Mouse (Mus musculus) liver, adult 2 months (tissue): ENCODE data around the gene Kif1c. TPM values are rescaled to one million over a fixed set of nuclear protein-coding genes. Genes with fewer than 3 reads are reported as not detected.
"Not testable (repeated sequence)": the region's sequence is repeated elsewhere in the genome, so short reads cannot be mapped to it uniquely, and the experiment has no call there.

Experiments used
- DNase-seq: peaks from one replicate; pipeline ENCODE4 v3.0.0-alpha.2; 2011; ENCODE audit warnings: low read depth, low spot score; ENCODE audit errors: extremely low read depth
- H3K27ac ChIP-seq: fragments of 200-500 bp; replicated peaks from 2 replicates; pipeline ENCODE4 v1.5.1; 2012; ENCODE audit warnings: low read depth, mild to moderate bottlenecking, control low read depth, inconsistent platforms, low read length; ENCODE audit not compliant: insufficient read depth
- H3K27me3 ChIP-seq: fragments of 200-500 bp; 2 replicates; pipeline ENCODE4 v1.6.1; 2012; ENCODE audit warnings: mild to moderate bottlenecking, moderate library complexity, low read length, inconsistent platforms; ENCODE audit not compliant: control insufficient read depth, insufficient read depth
- H3K36me3 ChIP-seq: fragments of 200-500 bp; 2 replicates; pipeline ENCODE4 v1.6.1; 2012; ENCODE audit warnings: low read length, inconsistent platforms; ENCODE audit not compliant: control insufficient read depth, insufficient read depth
- H3K4me1 ChIP-seq: fragments of 200-500 bp; 2 replicates; pipeline ENCODE4 v1.6.1; 2011; ENCODE audit warnings: low read length; ENCODE audit not compliant: control insufficient read depth, insufficient read depth
- H3K4me3 ChIP-seq: fragments of 200-500 bp; 2 replicates; pipeline ENCODE4 v1.5.1; 2011; ENCODE audit warnings: low read depth, mild to moderate bottlenecking, control low read depth, low read length, moderate library complexity; ENCODE audit not compliant: insufficient read depth
- H3K79me2 ChIP-seq: fragments of 200-500 bp; 2 replicates; pipeline ENCODE4 v1.6.1; 2012; ENCODE audit warnings: inconsistent platforms, mild to moderate bottlenecking, low read length, moderate library complexity; ENCODE audit not compliant: control insufficient read depth, insufficient read depth
- H3K9ac ChIP-seq: fragments of 200-500 bp; 2 replicates; pipeline ENCODE4 v1.6.1; 2012; ENCODE audit warnings: low read depth, mild to moderate bottlenecking, control low read depth, inconsistent platforms, low read length
- CTCF ChIP-seq: fragments of 200-500 bp; IDR thresholded peaks from 2 replicates; pipeline ENCODE4 v1.5.1; 2011; ENCODE audit warnings: low read depth, low read length, control low read depth
- POLR2A ChIP-seq: fragments of 200-500 bp; IDR thresholded peaks from 2 replicates; pipeline ENCODE4 v1.6.1; 2011; ENCODE audit warnings: low read length, control low read depth; ENCODE audit not compliant: insufficient read depth; ENCODE audit errors: extremely low read depth
- WGBS: fragments of 180-500 bp; shearing (Covaris S2); methylation state at CpG from one replicate; pipeline ENCODE4 v1.1.7; 2018; 5-methylcytosine and 5-hydroxymethylcytosine counted together
- polyA plus RNA-seq: library from polyadenylated mRNA; depleted of rRNA; stranded (reverse); fragments of >200 nt; gene quantifications from 2 replicates; pipeline ENCODE4 v1.2.3, GENCODE M21; 2012; rRNA removed
- total RNA-seq: library from RNA; depleted of rRNA; stranded (reverse); fragments of >200 nt; gene quantifications from 2 replicates; pipeline ENCODE4 v1.2.3, GENCODE M21; 2014; rRNA removed

Gene Kif1c
- total and polyA plus RNA-seq, 2 experiments, result 50.8 to 75.6 TPM

DNA sequence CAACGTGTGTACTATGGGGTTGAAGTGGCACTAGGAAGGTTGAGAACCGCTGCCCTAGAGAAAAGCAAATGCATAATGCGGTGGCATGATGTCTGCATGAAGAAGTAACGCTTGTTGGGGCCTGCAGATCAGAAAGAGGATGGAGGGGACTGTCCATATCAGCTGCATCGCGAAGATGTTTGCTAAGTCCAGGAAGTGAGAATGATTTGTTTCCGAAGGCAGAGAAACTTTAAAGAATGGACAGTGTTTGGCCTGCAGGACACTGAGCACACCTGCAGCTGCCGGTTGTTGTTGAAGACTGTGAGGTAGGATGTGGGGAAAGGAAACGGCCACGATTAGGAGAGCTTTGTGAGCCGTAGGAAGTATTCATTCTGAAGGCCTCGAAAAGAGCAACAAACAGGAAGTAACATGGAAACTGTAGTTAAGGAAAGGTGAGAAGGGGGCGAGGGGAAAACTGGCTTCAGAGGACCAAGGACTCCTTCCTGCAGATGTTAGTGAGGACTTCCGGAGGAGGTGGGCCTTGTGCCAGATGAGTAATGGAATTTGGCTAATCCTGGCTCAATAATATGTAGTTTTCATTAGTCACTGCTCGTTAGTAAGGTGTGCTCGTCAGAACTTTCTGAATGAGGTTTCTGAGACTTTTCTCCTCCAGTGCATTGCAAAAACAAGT lies 65.6 kb downstream of the Kif1c start:
- Histone ChIP-seq H3K4me1 (peaks cover 10% of the 10 kb centered on the region; the same call in 1 of the 2 replicates), H3K79me2 (peaks cover 7% of the 10 kb centered on the region; the same call in 1 of the 2 replicates), H3K27ac (no peak overlapping the region), H3K4me3 (no peak overlapping the region), H3K27me3 (no peaks in the 10 kb centered on the region), H3K36me3 (no peaks in the 10 kb centered on the region), H3K9ac (no peak overlapping the region)
- TF ChIP-seq POLR2A, result no peak
- TF ChIP-seq CTCF, result no peak
- no peak for DNase-seq
- 71% methylated on average over 16 of the region's 16 CpGs for WGBS

DNA sequence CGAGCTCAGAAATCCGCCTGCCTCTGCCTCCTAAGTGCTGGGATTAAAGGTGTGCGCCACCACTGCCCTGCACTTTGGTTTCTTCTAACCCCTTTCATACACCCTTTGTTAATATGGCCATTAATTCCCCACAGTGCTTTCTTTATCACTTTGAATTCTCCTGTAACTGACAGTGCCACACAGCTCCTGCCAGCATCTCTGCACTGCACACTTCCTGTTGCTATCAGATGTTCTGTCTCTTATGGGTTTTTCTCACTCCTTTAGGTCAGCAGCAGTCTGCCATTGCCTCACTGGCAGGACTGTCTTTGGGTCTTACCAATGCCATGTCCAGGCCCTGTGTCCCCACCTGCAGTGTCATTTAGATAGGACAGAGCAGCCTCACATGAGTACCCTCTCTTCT lies 70.5 kb downstream of the Kif1c start:
- no peak for DNase-seq
- H3K79me2 ChIP-seq, result peaks cover 4% of the 10 kb centered on the region; the same call in 1 of the 2 replicates
- H3K9ac ChIP-seq, result no peak overlapping the region
- peaks cover 3% of the 10 kb centered on the region; the same call in 1 of the 2 replicates for H3K4me1 ChIP-seq
- H3K27ac ChIP-seq, result no peak overlapping the region
- no peak for TF ChIP-seq CTCF
- TF ChIP-seq POLR2A, result no peak
- H3K36me3 ChIP-seq, result peaks cover 6% of the 10 kb centered on the region; the same call in 1 of the 2 replicates
- no peaks in the 10 kb centered on the region for H3K27me3 ChIP-seq
- no peak overlapping the region for H3K4me3 ChIP-seq
- 97% methylated on average over 3 of the region's 3 CpGs for WGBS

DNA sequence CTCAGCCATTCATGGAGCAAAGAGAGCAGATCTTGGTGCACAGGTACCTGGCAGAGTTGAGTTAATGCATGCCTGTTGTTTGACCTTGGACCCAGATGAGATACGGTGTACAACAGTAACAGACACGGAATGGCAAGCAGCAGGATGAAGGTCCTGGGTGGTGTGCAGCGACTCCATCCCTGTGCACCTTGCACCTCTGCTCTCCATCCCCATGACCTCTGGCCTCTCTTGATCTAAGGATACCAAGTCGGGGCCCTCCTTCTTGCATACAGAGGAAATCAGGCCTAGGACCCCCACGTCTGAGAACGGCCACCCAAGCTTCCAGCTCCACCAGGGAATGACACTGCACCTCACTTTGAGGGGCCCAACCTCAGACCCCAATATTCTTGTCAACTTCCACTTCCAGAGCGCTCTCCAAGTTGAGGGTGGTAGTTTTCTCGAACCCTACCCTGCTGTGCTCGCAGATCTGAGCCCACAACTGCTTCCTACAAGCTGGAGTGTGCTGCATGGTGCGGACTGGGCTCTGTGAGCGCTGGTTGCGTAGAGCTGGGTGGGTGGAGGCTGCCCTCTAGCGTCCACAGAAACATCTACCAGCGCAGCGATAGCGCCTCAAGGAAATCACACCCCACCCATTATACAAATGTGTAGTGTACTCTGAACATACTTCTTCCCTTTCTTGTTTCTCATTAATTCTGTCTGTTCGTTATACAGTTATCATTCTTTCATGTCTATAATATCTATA lies 76.7 kb downstream of the Kif1c start:
- no peaks in the 10 kb centered on the region for H3K79me2 ChIP-seq
- TF ChIP-seq POLR2A, result no peak
- peak; percentile 99 for TF ChIP-seq CTCF

DNA sequence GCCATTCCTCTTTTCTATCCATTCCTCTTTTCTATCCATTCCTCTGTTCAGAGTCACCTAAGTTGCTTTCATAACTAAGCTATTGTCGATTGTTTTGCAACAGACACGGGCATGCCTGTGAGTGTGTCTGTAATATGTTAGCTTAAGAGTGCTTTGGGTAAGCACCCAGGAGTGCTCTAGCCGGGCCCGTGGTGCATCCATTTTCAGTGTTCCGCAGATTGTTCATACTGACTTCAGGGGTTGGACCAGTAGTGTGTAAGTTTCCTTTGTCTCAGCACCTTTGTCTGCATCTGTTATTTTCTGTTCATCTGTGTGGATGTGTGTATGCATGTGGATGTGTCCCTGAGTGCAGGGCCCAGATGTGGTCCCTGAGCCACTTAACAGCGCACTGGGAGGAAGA lies 77.3 kb downstream of the Kif1c start:
- Histone ChIP-seq H3K27ac (no peak overlapping the region), H3K79me2 (no peaks in the 10 kb centered on the region), H3K4me1 (no peaks in the 10 kb centered on the region), H3K4me3 (no peak overlapping the region), H3K27me3 (no peaks in the 10 kb centered on the region), H3K36me3 (no peaks in the 10 kb centered on the region), H3K9ac (no peak overlapping the region)
- no peak for TF ChIP-seq CTCF
- no peak for TF ChIP-seq POLR2A
- no peak for DNase-seq
- 50% methylated on average over 6 of the region's 6 CpGs for WGBS

More for the DNA sequence above, 76.7 kb downstream of the Kif1c start:
- Histone ChIP-seq H3K4me1 (no peaks in the 10 kb centered on the region), H3K27me3 (no peaks in the 10 kb centered on the region), H3K27ac (no peak overlapping the region), H3K9ac (no peak overlapping the region), H3K36me3 (no peaks in the 10 kb centered on the region; the same call in 1 of the 2 replicates), H3K4me3 (no peak overlapping the region)
- WGBS, result 18% methylated on average over 17 of the region's 17 CpGs
- DNase-seq, result peak; percentile 52

DNA sequence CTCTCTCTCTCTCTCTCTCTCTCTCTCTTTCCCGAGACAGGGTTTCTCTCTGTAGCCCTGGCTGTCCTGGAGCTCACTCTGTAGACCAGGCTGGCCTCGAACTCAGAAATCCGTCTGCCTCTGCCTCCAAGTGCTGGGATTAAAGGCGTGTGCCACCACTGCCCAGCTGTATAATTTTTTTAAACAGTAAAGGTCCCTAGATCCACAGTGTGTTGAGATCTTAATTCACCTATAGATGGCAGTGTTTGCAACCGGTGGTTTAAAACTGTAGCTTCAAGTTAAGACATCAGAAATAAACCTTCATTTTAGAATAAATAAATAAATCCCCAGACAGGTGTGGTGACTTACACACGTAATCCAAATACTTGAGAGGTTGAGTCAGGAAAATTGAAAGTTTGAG lies 77.7 kb downstream of the Kif1c start:
- 22% methylated on average over 6 of the region's 6 CpGs for WGBS
- H3K27me3 ChIP-seq, H3K79me2 ChIP-seq, H3K36me3 ChIP-seq, H3K4me1 ChIP-seq, H3K27ac ChIP-seq, H3K9ac ChIP-seq, H3K4me3 ChIP-seq: not testable (repeated sequence)
- DNase-seq, result peak; percentile 39
- peak; percentile 57 for TF ChIP-seq CTCF

Other genes starting within 250 kb of the Kif1c start
- 11.2 and 13.3 TPM in 2 replicates for gene Med11, start 248.6 kb upstream of the Kif1c start, total RNA-seq
- gene Med11, start 248.6 kb upstream of the Kif1c start, polyA plus RNA-seq, result 9.4 and 10.4 TPM in 2 replicates
- 0.74 and 1.5 TPM in 2 replicates for gene Zmynd15, start 241.1 kb upstream of the Kif1c start, total RNA-seq
- gene Zmynd15, start 241.1 kb upstream of the Kif1c start, polyA plus RNA-seq, result 2.1 and 4.4 TPM in 2 replicates
- 5.7 and 10.2 TPM in 2 replicates for gene Cxcl16, start 240.6 kb upstream of the Kif1c start, total RNA-seq
- gene Cxcl16, start 240.6 kb upstream of the Kif1c start, polyA plus RNA-seq, result 7.2 and 10.2 TPM in 2 replicates
- gene Tm4sf5, start 195.3 kb upstream of the Kif1c start, total RNA-seq, result not detected in 2 replicates
- not detected in 2 replicates for gene Tm4sf5, start 195.3 kb upstream of the Kif1c start, polyA plus RNA-seq
- 3.2 and 3.9 TPM in 2 replicates for gene Vmo1, start 185.9 kb upstream of the Kif1c start, total RNA-seq
- 5.5 and 7.3 TPM in 2 replicates for gene Vmo1, start 185.9 kb upstream of the Kif1c start, polyA plus RNA-seq
- 74.9 and 91.6 TPM in 2 replicates for gene Gltpd2, start 181.4 kb upstream of the Kif1c start, total RNA-seq
- gene Gltpd2, start 181.4 kb upstream of the Kif1c start, polyA plus RNA-seq, result 276 and 320 TPM in 2 replicates
- gene Psmb6, start 175.2 kb upstream of the Kif1c start, total RNA-seq, result 291 and 298 TPM in 2 replicates
- 312 and 336 TPM in 2 replicates for gene Psmb6, start 175.2 kb upstream of the Kif1c start, polyA plus RNA-seq
- not detected in 2 replicates for gene Gm40193, start 167.6 kb upstream of the Kif1c start, total RNA-seq
- not detected in 2 replicates for gene Gm40193, start 167.6 kb upstream of the Kif1c start, polyA plus RNA-seq
- gene Pld2, start 160.5 kb upstream of the Kif1c start, total RNA-seq, result 3.3 and 3.8 TPM in 2 replicates
- gene Pld2, start 160.5 kb upstream of the Kif1c start, polyA plus RNA-seq, result 6.4 and 9.5 TPM in 2 replicates
- 11.0 and 14.4 TPM in 2 replicates for gene Mink1, start 137.7 kb upstream of the Kif1c start, total RNA-seq
- 38.4 and 51.4 TPM in 2 replicates for gene Mink1, start 137.7 kb upstream of the Kif1c start, polyA plus RNA-seq
- not detected in 2 replicates for gene 4930544D05Rik, start 84.7 kb upstream of the Kif1c start, total RNA-seq
- not detected in 2 replicates for gene 4930544D05Rik, start 84.7 kb upstream of the Kif1c start, polyA plus RNA-seq
- gene Chrne, start 81.3 kb upstream of the Kif1c start, total RNA-seq, result 0.07 and 0.09 TPM in 2 replicates
- 1.1 and 1.3 TPM in 2 replicates for gene Chrne, start 81.3 kb upstream of the Kif1c start, polyA plus RNA-seq
- gene Gp1ba, start 61.4 kb upstream of the Kif1c start, total RNA-seq, result 0.07 TPM in 1 of 2 replicates, not detected in the other
- gene Gp1ba, start 61.4 kb upstream of the Kif1c start, polyA plus RNA-seq, result 0.09 TPM in 1 of 2 replicates, not detected in the other
- 34.3 and 37.7 TPM in 2 replicates for gene Rnf167, start 53.3 kb upstream of the Kif1c start, total RNA-seq
- gene Rnf167, start 53.3 kb upstream of the Kif1c start, polyA plus RNA-seq, result 68.4 and 75.4 TPM in 2 replicates
- gene Slc25a11, start 53.1 kb upstream of the Kif1c start, total RNA-seq, result 108 and 109 TPM in 2 replicates
- 113 and 118 TPM in 2 replicates for gene Slc25a11, start 53.1 kb upstream of the Kif1c start, polyA plus RNA-seq
- 132 and 210 TPM in 2 replicates for gene Pfn1, start 45.9 kb upstream of the Kif1c start, total RNA-seq
- gene Pfn1, start 45.9 kb upstream of the Kif1c start, polyA plus RNA-seq, result 583 and 713 TPM in 2 replicates
- 3.0 and 3.3 TPM in 2 replicates for gene Eno3, start 43.3 kb upstream of the Kif1c start, total RNA-seq
- 4.0 and 4.5 TPM in 2 replicates for gene Eno3, start 43.3 kb upstream of the Kif1c start, polyA plus RNA-seq
- 29.4 and 31.6 TPM in 2 replicates for gene Spag7, start 31.1 kb upstream of the Kif1c start, total RNA-seq
- 21.0 and 24.0 TPM in 2 replicates for gene Spag7, start 31.1 kb upstream of the Kif1c start, polyA plus RNA-seq
- gene Camta2, start 12.4 kb upstream of the Kif1c start, total RNA-seq, result 2.3 and 3.0 TPM in 2 replicates
- 14.7 and 16.9 TPM in 2 replicates for gene Camta2, start 12.4 kb upstream of the Kif1c start, polyA plus RNA-seq
- 14.1 and 18.4 TPM in 2 replicates for gene Inca1, start 393 bp upstream of the Kif1c start, total RNA-seq
- gene Inca1, start 393 bp upstream of the Kif1c start, polyA plus RNA-seq, result 19.5 and 29.9 TPM in 2 replicates
- 1.8 and 1.9 TPM in 2 replicates for gene Zfp3, start 63.7 kb downstream of the Kif1c start, total RNA-seq
- gene Zfp3, start 63.7 kb downstream of the Kif1c start, polyA plus RNA-seq, result 0.47 and 0.87 TPM in 2 replicates
- gene Scimp, start 112.0 kb downstream of the Kif1c start, total RNA-seq, result 1.7 and 1.9 TPM in 2 replicates
- 0.93 and 2.0 TPM in 2 replicates for gene Scimp, start 112.0 kb downstream of the Kif1c start, polyA plus RNA-seq
- gene Rabep1, start 144.2 kb downstream of the Kif1c start, total RNA-seq, result 27.9 and 29.1 TPM in 2 replicates
- 3.3 and 3.5 TPM in 2 replicates for gene Rabep1, start 144.2 kb downstream of the Kif1c start, polyA plus RNA-seq